Mouse (Mus musculus) brain, adult 2 months (tissue): ENCODE data around the gene Hsd17b7.
"Not testable (repeated sequence)": the region's sequence is repeated elsewhere in the genome, so short reads cannot be mapped to it uniquely, and the experiment has no call there.

Source experiments
- DNase-seq: peaks from one replicate; pipeline ENCODE4 v3.0.0; 2011; ENCODE audit warnings: low read depth, low spot score

The Hsd17b7 gene

GRCm38 (mm10) chr1:169968792-169969515 is at the start of gene Hsd17b7:
TSS of gene Hsd17b7 (minus strand) at chr1:169969241.
- DNase-seq: peak; percentile 99

GRCm38 (mm10) chr1:170014784-170015183 is 45.7 kb upstream of the Hsd17b7 start:
- no peak for DNase-seq

GRCm38 (mm10) chr1:170010716-170011505 is 41.9 kb upstream of the Hsd17b7 start:
- DNase-seq: peak; percentile 25

- DNase-seq: no peak
Observed at GRCm38 (mm10) chr1:170009296-170009695, 40.3 kb upstream of the Hsd17b7 start.

GRCm38 (mm10) chr1:170008432-170009220 is 39.6 kb upstream of the Hsd17b7 start:
- no peak for DNase-seq

- DNase-seq: no peak
Observed at GRCm38 (mm10) chr1:170006516-170006915, 37.5 kb upstream of the Hsd17b7 start.

- DNase-seq: no peak
Observed at GRCm38 (mm10) chr1:170005297-170005696, 36.3 kb upstream of the Hsd17b7 start.

GRCm38 (mm10) chr1:169993901-169994300 is 24.9 kb upstream of the Hsd17b7 start:
- not testable (repeated sequence) for DNase-seq

GRCm38 (mm10) chr1:169986166-169986565 is 17.1 kb upstream of the Hsd17b7 start:
- no peak for DNase-seq

- DNase-seq: peak; percentile 31
Observed at GRCm38 (mm10) chr1:169977621-169978020, 8.6 kb upstream of the Hsd17b7 start.

- DNase-seq: no peak
Observed at GRCm38 (mm10) chr1:169971998-169972397, 3.0 kb upstream of the Hsd17b7 start.

GRCm38 (mm10) chr1:169970936-169971335 is 1.9 kb upstream of the Hsd17b7 start:
- no peak for DNase-seq

GRCm38 (mm10) chr1:169969516-169969886 is 460 bp upstream of the Hsd17b7 start:
- DNase-seq: no peak

GRCm38 (mm10) chr1:169953106-169953505 is 15.9 kb downstream of the Hsd17b7 start:
- DNase-seq: no peak

GRCm38 (mm10) chr1:169952636-169953035 is 16.4 kb downstream of the Hsd17b7 start:
- DNase-seq: no peak

- no peak for DNase-seq
Observed at GRCm38 (mm10) chr1:169951561-169951960, 17.5 kb downstream of the Hsd17b7 start.

GRCm38 (mm10) chr1:169950651-169951050 is 18.4 kb downstream of the Hsd17b7 start:
- no peak for DNase-seq

GRCm38 (mm10) chr1:169949981-169950380 is 19.1 kb downstream of the Hsd17b7 start:
- no peak for DNase-seq

- no peak for DNase-seq
Observed at GRCm38 (mm10) chr1:169948866-169949265, 20.2 kb downstream of the Hsd17b7 start.

GRCm38 (mm10) chr1:169948280-169948679 is 20.8 kb downstream of the Hsd17b7 start:
- DNase-seq: no peak

- DNase-seq: no peak
Observed at GRCm38 (mm10) chr1:169947654-169948053, 21.4 kb downstream of the Hsd17b7 start.

- DNase-seq: no peak
Observed at GRCm38 (mm10) chr1:169946004-169946403, 23.0 kb downstream of the Hsd17b7 start.
